Mouse (Mus musculus) kidney, embryonic 16.5 days (tissue): ENCODE results near the gene Cpne2. TPM values are rescaled to one million over a fixed set of nuclear protein-coding genes. Genes with fewer than 3 reads are reported as not detected.

ENCODE experiments used
- ATAC-seq: fragments of 200-750 bp; cut with Nextera tagmentation; 2 replicates; pipeline ENCODE4 v1.8.0; 2017; ENCODE audit warnings: moderate TSS enrichment; ENCODE audit not compliant: low FRiP score, low TSS enrichment
- H3K27ac ChIP-seq: fragments of 300-500 bp; sonication (generic); 2 replicates; pipeline ENCODE4 v1.5.1; 2014; ENCODE audit warnings: low read length
- H3K27me3 ChIP-seq: fragments of 300-500 bp; sonication (generic); 2 replicates; pipeline ENCODE4 v1.6.1; 2014; ENCODE audit warnings: low read length, control low read depth, mixed read lengths; ENCODE audit not compliant: insufficient read depth
- H3K36me3 ChIP-seq: fragments of 300-500 bp; sonication (generic); 2 replicates; pipeline ENCODE4 v1.6.1; 2014; ENCODE audit warnings: low read length, control low read depth, mixed read lengths; ENCODE audit not compliant: insufficient read depth
- H3K4me1 ChIP-seq: fragments of 300-500 bp; sonication (generic); 2 replicates; pipeline ENCODE4 v1.6.1; 2014; ENCODE audit warnings: low read length, control low read depth, mixed read lengths; ENCODE audit not compliant: insufficient read depth
- H3K4me2 ChIP-seq: fragments of 300-500 bp; sonication (generic); replicated peaks from 2 replicates; pipeline ENCODE4 v1.6.1; 2014; ENCODE audit warnings: low read depth, low read length
- H3K4me3 ChIP-seq: fragments of 300-500 bp; sonication (generic); 2 replicates; pipeline ENCODE4 v1.5.1; 2014; ENCODE audit warnings: mild to moderate bottlenecking, low read length
- H3K9ac ChIP-seq: fragments of 300-500 bp; sonication (generic); replicated peaks from 2 replicates; pipeline ENCODE4 v1.6.1; 2014; ENCODE audit warnings: low read length
- H3K9me3 ChIP-seq: fragments of 300-500 bp; sonication (generic); 2 replicates; pipeline ENCODE4 v1.6.1; 2016; ENCODE audit warnings: low read length, control low read depth
- WGBS: fragments of 180-500 bp; shearing (Covaris S2); extraction: QIAGEN DNeasy Blood & Tissue Kit; methylation state at CpG from one replicate; pipeline ENCODE4 v1.1.7; 2014; 5-methylcytosine and 5-hydroxymethylcytosine counted together
- polyA plus RNA-seq: library from polyadenylated mRNA; unstranded; fragments of >200 nt; fragmentation: Nextera tagmentation; extraction: Ambion mirVana; gene quantifications from 2 replicates; pipeline ENCODE4 v1.2.1, GENCODE M21; 2015

Cpne2 gene
- polyA plus RNA-seq, 1 experiment from 2014 or later, result 10.2 TPM

DNA sequence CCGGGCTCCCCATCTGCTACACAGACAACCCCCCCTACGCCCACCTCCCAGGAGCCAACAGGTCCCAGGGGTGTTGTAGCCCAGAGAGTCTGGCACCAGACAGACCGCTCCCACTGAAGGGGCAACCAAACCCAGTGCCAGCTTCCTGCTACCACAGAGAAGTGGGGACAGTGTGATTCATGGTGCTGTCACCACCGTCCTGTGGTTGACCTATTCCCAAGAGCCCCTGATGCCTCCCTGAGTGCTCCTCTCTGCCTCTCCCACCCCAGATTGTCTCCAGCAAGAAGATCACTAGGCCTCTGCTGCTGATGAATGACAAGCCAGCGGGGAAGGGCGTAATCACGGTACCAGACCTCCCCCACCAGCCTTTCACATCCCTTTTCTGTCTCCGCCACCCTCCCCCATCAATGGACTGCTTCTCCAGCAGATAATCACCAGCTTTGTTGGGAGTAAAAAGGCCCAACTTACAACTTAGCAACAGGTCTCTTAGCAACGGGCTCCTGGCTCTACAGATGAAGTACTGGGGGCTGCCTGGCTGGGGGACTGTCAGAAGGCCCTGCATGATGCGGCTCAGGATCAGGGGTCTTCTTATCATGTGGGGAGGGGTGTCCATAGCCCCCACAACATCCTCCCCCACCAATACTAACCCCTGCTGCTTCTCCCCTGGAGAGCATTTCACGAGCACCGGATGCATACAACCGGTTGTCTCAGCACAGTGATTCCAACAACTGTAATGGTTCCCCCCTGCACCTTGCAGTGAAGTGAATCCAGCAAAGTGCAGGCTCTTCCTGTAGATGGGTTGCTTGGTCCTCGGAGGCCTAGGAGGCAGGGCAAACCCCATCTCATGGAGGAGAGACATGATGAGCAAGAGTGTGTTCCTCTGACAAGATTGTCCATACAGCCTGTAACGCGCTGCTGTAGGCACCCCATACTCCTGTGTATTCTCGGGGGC lies 19.0 kb downstream of the Cpne2 start:
- WGBS, result 56% methylated on average over 17 of the region's 17 CpGs
- no peak overlapping the region for H3K4me2 ChIP-seq
- no peak overlapping the region for H3K9ac ChIP-seq
- no peaks in the 10 kb centered on the region for H3K36me3 ChIP-seq
- H3K9me3 ChIP-seq, result no peaks in the 10 kb centered on the region
- H3K27me3 ChIP-seq, result no peaks in the 10 kb centered on the region
- ATAC-seq, result peak; percentile 39; the same call in 1 of the 2 replicates
- no peak overlapping the region for H3K27ac ChIP-seq
- H3K4me3 ChIP-seq, result no peak overlapping the region
- peaks cover 4% of the 10 kb centered on the region; the same call in 1 of the 2 replicates for H3K4me1 ChIP-seq

DNA sequence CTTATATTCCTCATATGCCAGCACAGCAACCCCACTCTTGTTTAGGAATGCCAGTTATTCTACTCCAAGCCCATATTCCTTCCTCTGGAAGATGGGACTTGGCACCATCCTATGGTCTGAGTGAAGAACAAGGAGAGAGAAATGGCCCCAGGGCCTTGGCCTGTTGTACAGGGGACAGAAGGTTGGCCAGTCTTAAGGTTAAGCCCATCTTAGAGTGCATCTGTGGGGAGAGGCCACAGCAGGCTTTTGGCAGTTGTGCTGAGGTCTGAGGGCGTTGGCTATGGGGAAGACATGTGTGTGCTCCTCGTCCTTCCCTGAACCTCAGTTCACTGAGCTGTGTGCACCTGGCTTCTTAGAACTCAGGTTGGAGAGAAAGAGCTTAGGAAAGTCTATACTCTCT lies 19.9 kb downstream of the Cpne2 start:
- H3K27me3 ChIP-seq, result no peaks in the 10 kb centered on the region
- 93% methylated on average over 2 of the region's 2 CpGs for WGBS
- H3K27ac ChIP-seq, result no peak overlapping the region
- no peak overlapping the region for H3K9ac ChIP-seq
- no peak for ATAC-seq
- H3K4me2 ChIP-seq, result no peak overlapping the region
- H3K36me3 ChIP-seq, result no peaks in the 10 kb centered on the region
- no peaks in the 10 kb centered on the region for H3K9me3 ChIP-seq
- no peak overlapping the region for H3K4me3 ChIP-seq
- peaks cover 4% of the 10 kb centered on the region; the same call in 1 of the 2 replicates for H3K4me1 ChIP-seq

GRCm38 (mm10) chr8:94557281-94557680 lies 24.5 kb downstream of the Cpne2 start:
- Histone ChIP-seq H3K9ac (no peak overlapping the region), H3K4me1 (no peaks in the 10 kb centered on the region), H3K27me3 (no peaks in the 10 kb centered on the region), H3K27ac (no peak overlapping the region), H3K9me3 (no peaks in the 10 kb centered on the region), H3K4me3 (no peak overlapping the region), H3K4me2 (no peak overlapping the region), H3K36me3 (no peaks in the 10 kb centered on the region)
- ATAC-seq, result peak; percentile 13; the same call in 1 of the 2 replicates
- 75% methylated on average over 3 of the region's 3 CpGs for WGBS

- Histone ChIP-seq H3K4me1 (peaks cover 6% of the 10 kb centered on the region; the same call in 1 of the 2 replicates), H3K4me3 (no peak overlapping the region), H3K27ac (no peak overlapping the region), H3K9ac (no peak overlapping the region), H3K27me3 (no peaks in the 10 kb centered on the region), H3K4me2 (no peak overlapping the region), H3K36me3 (no peaks in the 10 kb centered on the region), H3K9me3 (no peaks in the 10 kb centered on the region)
- no peak for ATAC-seq
- WGBS, result 67% methylated on average over 5 of the region's 5 CpGs
Measured at GRCm38 (mm10) chr8:94561256-94561655, 28.5 kb downstream of the Cpne2 start.

DNA sequence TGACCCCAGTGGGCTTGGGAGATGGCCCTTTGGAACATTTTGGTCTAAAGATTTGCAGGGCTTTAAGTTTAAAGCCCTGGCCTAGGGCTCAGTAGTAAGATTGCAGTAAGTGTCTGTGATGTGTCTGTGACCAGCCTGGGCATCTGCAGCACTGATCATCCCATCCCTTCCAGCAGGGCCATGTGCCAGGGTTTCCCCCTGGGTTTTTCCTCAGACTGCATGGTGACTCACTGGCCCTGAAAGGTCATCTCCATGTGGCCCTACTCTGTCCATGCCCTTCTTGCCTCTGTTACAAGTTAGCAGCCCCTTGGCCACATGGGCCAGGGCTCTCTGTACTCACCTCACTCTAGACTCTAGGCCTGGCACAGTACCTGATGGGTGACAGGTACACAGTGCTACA lies 31.6 kb downstream of the Cpne2 start:
- Histone ChIP-seq H3K27me3 (no peaks in the 10 kb centered on the region), H3K27ac (no peak overlapping the region), H3K9me3 (no peaks in the 10 kb centered on the region), H3K9ac (no peak overlapping the region), H3K4me1 (peaks cover 14% of the 10 kb centered on the region; the same call in 1 of the 2 replicates), H3K4me2 (no peak overlapping the region), H3K4me3 (no peak overlapping the region), H3K36me3 (no peaks in the 10 kb centered on the region)
- no peak for ATAC-seq

- ATAC-seq, result no peak
- no peak overlapping the region for H3K27ac ChIP-seq
- WGBS, result 75% methylated on average over 6 of the region's 6 CpGs
- no peak overlapping the region for H3K4me3 ChIP-seq
- H3K36me3 ChIP-seq, result no peaks in the 10 kb centered on the region
- H3K4me2 ChIP-seq, result no peak overlapping the region
- no peak overlapping the region for H3K9ac ChIP-seq
- no peaks in the 10 kb centered on the region for H3K27me3 ChIP-seq
- peaks cover 14% of the 10 kb centered on the region; the same call in 1 of the 2 replicates for H3K4me1 ChIP-seq
- H3K9me3 ChIP-seq, result no peaks in the 10 kb centered on the region
Measured at GRCm38 (mm10) chr8:94566033-94566432, 33.2 kb downstream of the Cpne2 start.

DNA sequence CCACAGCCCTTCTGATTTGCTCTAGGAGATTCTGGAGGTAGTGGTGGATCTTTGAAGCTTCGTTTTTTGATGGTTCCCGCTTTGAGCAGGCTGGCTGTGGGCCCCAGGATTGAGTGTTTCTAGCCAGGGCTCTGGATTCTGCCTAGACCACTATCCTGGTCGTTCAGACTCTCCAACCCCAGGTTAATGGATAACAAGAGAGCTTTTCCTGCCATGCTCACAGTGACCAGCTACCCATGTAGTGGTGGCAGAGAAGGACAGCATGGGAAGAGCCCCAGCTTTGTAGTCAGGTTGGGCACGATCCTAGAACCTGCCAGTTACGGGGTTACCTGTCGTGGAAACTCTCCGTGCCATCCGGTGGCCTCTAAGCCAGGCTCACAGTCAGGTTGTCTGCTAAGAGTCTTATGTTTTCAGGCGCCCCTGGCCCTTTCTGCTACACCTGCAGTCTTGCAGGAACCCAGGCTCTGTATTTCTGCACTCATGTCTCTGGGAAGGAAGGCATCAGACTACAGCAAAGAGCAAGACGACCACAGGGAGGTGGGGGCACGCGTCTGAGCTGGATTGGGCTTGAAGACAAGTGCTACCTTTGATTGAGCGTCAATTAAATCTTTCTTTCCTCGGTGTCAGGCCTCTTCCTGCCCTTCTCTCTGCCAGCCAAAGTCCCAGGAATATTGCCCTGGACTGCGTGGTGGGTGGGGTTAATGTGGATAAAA lies 33.8 kb downstream of the Cpne2 start:
- Histone ChIP-seq H3K9me3 (no peaks in the 10 kb centered on the region), H3K9ac (0 out of 2 replicates have a peak overlapping the region, but pooled peaks have one; percentile 9), H3K4me2 (no peak overlapping the region), H3K36me3 (no peaks in the 10 kb centered on the region), H3K4me3 (no peak overlapping the region), H3K4me1 (peaks cover 14% of the 10 kb centered on the region; the same call in 1 of the 2 replicates), H3K27me3 (no peaks in the 10 kb centered on the region), H3K27ac (peak overlapping the region; percentile 34; the same call in 1 of the 2 replicates)
- WGBS, result 53% methylated on average over 15 of the region's 15 CpGs
- peak; percentile 83 for ATAC-seq

DNA sequence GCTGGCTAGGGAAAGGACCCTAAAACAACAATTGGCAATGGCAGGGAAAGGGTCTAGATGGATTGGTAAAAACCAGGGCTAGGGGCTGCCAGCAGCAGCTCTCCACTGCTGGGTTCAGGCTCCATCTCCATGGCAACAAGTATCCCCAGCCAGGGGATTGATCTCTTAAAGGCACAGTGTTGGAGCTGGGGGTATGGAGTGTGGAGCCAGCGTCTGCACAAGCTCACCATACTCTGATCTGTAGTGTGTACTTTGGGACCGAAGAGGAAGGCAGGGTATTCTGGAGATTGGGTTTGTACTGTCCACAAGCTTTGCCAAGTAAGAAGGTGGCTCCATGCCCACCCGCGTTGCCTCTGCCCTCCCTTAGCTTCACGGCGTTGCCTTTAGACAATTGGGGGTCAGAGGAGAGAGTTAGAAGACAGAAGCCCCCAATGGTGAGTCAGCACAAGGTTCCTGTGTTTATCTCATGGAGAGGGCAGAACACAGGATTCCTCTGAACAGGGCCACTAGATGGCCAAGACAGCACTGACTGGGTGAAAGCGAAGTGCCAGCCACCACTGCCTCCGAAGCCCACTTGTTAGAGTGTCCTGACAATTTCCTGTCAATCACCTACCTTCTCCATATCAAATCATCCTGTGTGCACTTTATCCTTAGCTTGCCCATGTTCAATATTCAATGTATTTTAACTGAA lies 34.5 kb downstream of the Cpne2 start:
- no peak overlapping the region; the same call in 1 of the 2 replicates for H3K27ac ChIP-seq
- 0 out of 2 replicates have a peak overlapping the region, but pooled peaks have one; percentile 9 for H3K9ac ChIP-seq
- no peak overlapping the region for H3K4me3 ChIP-seq
- no peaks in the 10 kb centered on the region for H3K36me3 ChIP-seq
- no peaks in the 10 kb centered on the region for H3K27me3 ChIP-seq
- WGBS, result 75% methylated on average over 8 of the region's 8 CpGs
- ATAC-seq, result peak; percentile 52; the same call in 1 of the 2 replicates
- H3K4me2 ChIP-seq, result no peak overlapping the region
- H3K9me3 ChIP-seq, result no peaks in the 10 kb centered on the region
- peaks cover 14% of the 10 kb centered on the region; the same call in 1 of the 2 replicates for H3K4me1 ChIP-seq

DNA sequence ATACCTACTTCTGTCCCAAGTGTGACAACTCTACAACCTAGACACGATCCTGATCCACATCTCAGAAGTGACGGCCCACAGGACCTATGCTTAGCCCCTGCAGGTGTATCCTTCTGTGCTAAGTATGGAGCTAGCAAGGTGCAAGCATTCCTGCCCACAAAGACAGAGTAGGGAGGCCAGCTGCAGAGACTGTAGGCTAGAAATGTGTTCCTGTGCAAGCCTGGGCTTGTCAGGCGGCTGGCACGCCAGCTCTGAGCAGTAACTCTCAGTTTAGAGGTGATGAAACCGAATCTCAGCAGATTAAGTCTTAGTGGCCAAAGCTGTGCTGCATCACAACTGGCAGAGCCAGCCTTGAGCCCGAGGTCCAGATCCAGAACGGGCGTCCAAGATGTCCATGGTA lies 35.3 kb downstream of the Cpne2 start:
- no peak overlapping the region for H3K4me2 ChIP-seq
- WGBS, result 88% methylated on average over 8 of the region's 8 CpGs

More for the DNA sequence above, 35.3 kb downstream of the Cpne2 start:
- Histone ChIP-seq H3K27me3 (no peaks in the 10 kb centered on the region), H3K27ac (no peak overlapping the region), H3K4me3 (no peak overlapping the region), H3K9ac (no peak overlapping the region), H3K4me1 (peaks cover 14% of the 10 kb centered on the region; the same call in 1 of the 2 replicates), H3K9me3 (no peaks in the 10 kb centered on the region), H3K36me3 (0 out of 2 replicates have a peak, but pooled peaks cover 5% of the 10 kb centered on the region)
- no peak for ATAC-seq
